Mouse (Mus musculus) bone marrow macrophage, adult 2 months (primary cell): ENCODE data around the gene Akap7.

Experiments
- CTCF ChIP-seq: IDR thresholded peaks from 2 replicates; pipeline ENCODE4 v1.5.1; 2012; ENCODE audit warnings: low read depth, mild to moderate bottlenecking, low read length, moderate library complexity
- POLR2A ChIP-seq: IDR thresholded peaks from 2 replicates; pipeline ENCODE4 v1.6.1; 2012; ENCODE audit warnings: mild to moderate bottlenecking, low read depth, low read length, borderline replicate concordance

GRCm38 (mm10) chr10:25213716-25214115, 94.0 kb downstream of the Akap7 start:
- no peak for TF ChIP-seq CTCF
- TF ChIP-seq POLR2A: no peak
